Mouse (Mus musculus) erythroblast, embryonic 14.5 days (primary cell): ENCODE results near the gene Mslnl.

Source experiments
- GATA1 ChIP-seq: IDR thresholded peaks from 2 replicates; pipeline ENCODE4 v1.6.1; 2012; ENCODE audit warnings: low read length, inconsistent platforms, mixed read lengths
- TAL1 ChIP-seq: IDR thresholded peaks from 3 replicates; pipeline ENCODE4 v1.6.1; 2012; ENCODE audit warnings: low read length, inconsistent platforms, mixed read lengths

DNA sequence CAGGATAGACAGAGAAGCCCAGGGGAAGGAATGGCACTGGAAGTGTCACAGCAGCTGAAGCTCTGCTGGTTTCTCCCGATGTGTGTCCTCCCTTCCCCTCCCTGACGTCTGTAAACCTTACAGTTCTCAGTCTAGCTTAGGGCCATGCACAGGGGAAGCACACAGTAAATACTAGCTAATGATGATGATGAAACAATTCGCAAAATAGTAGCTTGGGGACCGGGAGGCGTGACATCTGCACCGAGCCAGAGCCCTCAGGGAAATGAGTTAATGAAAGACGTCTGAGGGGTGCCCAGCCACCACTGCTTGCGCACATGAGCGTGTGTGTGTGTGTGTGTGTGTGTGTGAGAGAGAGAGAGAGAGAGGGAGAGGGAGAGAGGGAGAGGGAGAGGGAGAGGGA is 33.5 kb downstream of the Mslnl start:
- TF ChIP-seq TAL1 = no peak
- TF ChIP-seq GATA1 = no peak
